Mouse (Mus musculus) thymus, adult 2 months (tissue): ENCODE results near the gene Mon2. TPM values are rescaled to one million over a fixed set of nuclear protein-coding genes. Genes with fewer than 3 reads are reported as not detected.

Experiments
- DNase-seq: peaks from one replicate; pipeline ENCODE4 v3.0.0; 2021
- H3K27ac ChIP-seq: fragments of 200-500 bp; 2 replicates; pipeline ENCODE4 v1.5.1; 2012; ENCODE audit warnings: low read length, control low read depth; ENCODE audit not compliant: control insufficient read depth, insufficient read depth
- H3K27me3 ChIP-seq: fragments of 200-500 bp; 2 replicates; pipeline ENCODE4 v1.6.1; 2012; ENCODE audit warnings: mild to moderate bottlenecking, low read length, moderate library complexity, mixed read lengths; ENCODE audit not compliant: control insufficient read depth, insufficient read depth
- H3K36me3 ChIP-seq: fragments of 200-500 bp; 2 replicates; pipeline ENCODE4 v1.6.1; 2012; ENCODE audit warnings: mild to moderate bottlenecking, low read length, moderate library complexity; ENCODE audit not compliant: control insufficient read depth, insufficient read depth
- H3K4me1 ChIP-seq: fragments of 200-500 bp; replicated peaks from 2 replicates; pipeline ENCODE4 v1.6.1; 2012; ENCODE audit warnings: low read length; ENCODE audit not compliant: control insufficient read depth, insufficient read depth
- H3K4me3 ChIP-seq: fragments of 200-500 bp; 2 replicates; pipeline ENCODE4 v1.5.1; 2012; ENCODE audit warnings: mild to moderate bottlenecking, low read length, control low read depth, moderate library complexity; ENCODE audit not compliant: control insufficient read depth, insufficient read depth
- CTCF ChIP-seq: fragments of 200-500 bp; IDR thresholded peaks from 2 replicates; pipeline ENCODE4 v1.5.1; 2012; ENCODE audit warnings: mild to moderate bottlenecking, control low read depth, low read length, moderate library complexity, borderline replicate concordance; ENCODE audit not compliant: control insufficient read depth, poor library complexity, insufficient read depth; ENCODE audit errors: extremely low read depth
- POLR2A ChIP-seq: fragments of 200-500 bp; IDR thresholded peaks from 2 replicates; pipeline ENCODE4 v1.6.1; 2012; ENCODE audit warnings: mild to moderate bottlenecking, low read length, control low read depth, moderate library complexity; ENCODE audit not compliant: control insufficient read depth, poor library complexity, insufficient read depth; ENCODE audit errors: extremely low read depth
- WGBS: fragments of 180-500 bp; shearing (Covaris S2); methylation state at CpG from one replicate; pipeline ENCODE4 v1.1.7; 2018; 5-methylcytosine and 5-hydroxymethylcytosine counted together
- polyA plus RNA-seq: library from polyadenylated mRNA; depleted of rRNA; stranded (reverse); fragments of >200 nt; gene quantifications from 2 replicates; pipeline ENCODE4 v1.2.3, GENCODE M21; 2012

The Mon2 gene
- polyA plus RNA-seq, 1 experiment, result 74.1 TPM

- H3K4me3 ChIP-seq, result no peak overlapping the region
- no peak for DNase-seq
- H3K4me1 ChIP-seq, result no peaks in the 10 kb centered on the region
- no peak overlapping the region for H3K27ac ChIP-seq
- no peaks in the 10 kb centered on the region for H3K27me3 ChIP-seq
- peaks cover 29% of the 10 kb centered on the region for H3K36me3 ChIP-seq
- 96% methylated on average over 11 of the region's 11 CpGs for WGBS
- no peak for TF ChIP-seq POLR2A
- no peak for TF ChIP-seq CTCF
These were observed 34.2 kb upstream of the Mon2 start for GRCm38 (mm10) chr10:123110548-123110947.

GRCm38 (mm10) chr10:123108527-123108926 is 32.2 kb upstream of the Mon2 start:
- H3K27me3 ChIP-seq, result no peaks in the 10 kb centered on the region
- no peaks in the 10 kb centered on the region for H3K4me1 ChIP-seq
- H3K36me3 ChIP-seq, result peaks cover 17% of the 10 kb centered on the region
- TF ChIP-seq POLR2A, result no peak
- no peak for TF ChIP-seq CTCF
- no peak overlapping the region for H3K4me3 ChIP-seq
- WGBS, result 80% methylated on average over 1 of the region's 1 CpGs
- no peak overlapping the region for H3K27ac ChIP-seq
- no peak for DNase-seq

- no peak for TF ChIP-seq POLR2A
- no peak for TF ChIP-seq CTCF
- Histone ChIP-seq H3K27me3 (no peaks in the 10 kb centered on the region), H3K4me3 (no peak overlapping the region), H3K36me3 (peaks cover 13% of the 10 kb centered on the region), H3K27ac (no peak overlapping the region), H3K4me1 (no peaks in the 10 kb centered on the region)
- WGBS, result 95% methylated on average over 5 of the region's 5 CpGs
- DNase-seq, result no peak
These were observed 31.8 kb upstream of the Mon2 start for GRCm38 (mm10) chr10:123108121-123108520.

- no peak overlapping the region for H3K27ac ChIP-seq
- H3K4me1 ChIP-seq, result no peaks in the 10 kb centered on the region
- no peak for DNase-seq
- no peaks in the 10 kb centered on the region for H3K27me3 ChIP-seq
- no peaks in the 10 kb centered on the region for H3K36me3 ChIP-seq
- no peak overlapping the region for H3K4me3 ChIP-seq
- WGBS, result 4% methylated on average over 1 of the region's 1 CpGs
- TF ChIP-seq CTCF (no peak), POLR2A (no peak)
These were observed 25.0 kb upstream of the Mon2 start for GRCm38 (mm10) chr10:123101303-123101702.

GRCm38 (mm10) chr10:123100584-123100983 is 24.3 kb upstream of the Mon2 start:
- Histone ChIP-seq H3K4me1 (no peaks in the 10 kb centered on the region), H3K27ac (no peak overlapping the region), H3K27me3 (no peaks in the 10 kb centered on the region), H3K36me3 (no peaks in the 10 kb centered on the region), H3K4me3 (no peak overlapping the region)
- 67% methylated on average over 2 of the region's 2 CpGs for WGBS
- no peak for DNase-seq
- TF ChIP-seq CTCF (no peak), POLR2A (no peak)

- no peak for DNase-seq
- H3K27me3 ChIP-seq, result no peaks in the 10 kb centered on the region
- no peaks in the 10 kb centered on the region for H3K4me1 ChIP-seq
- WGBS, result 96% methylated on average over 7 of the region's 7 CpGs
- H3K36me3 ChIP-seq, result no peaks in the 10 kb centered on the region
- no peak overlapping the region for H3K27ac ChIP-seq
- H3K4me3 ChIP-seq, result no peak overlapping the region
- TF ChIP-seq CTCF (no peak), POLR2A (no peak)
These were observed 18.2 kb upstream of the Mon2 start for GRCm38 (mm10) chr10:123094504-123094903.

GRCm38 (mm10) chr10:123092577-123092976 is 16.3 kb upstream of the Mon2 start:
- WGBS, result 52% methylated on average over 3 of the region's 3 CpGs
- no peak overlapping the region for H3K27ac ChIP-seq
- H3K36me3 ChIP-seq, result no peaks in the 10 kb centered on the region
- no peak overlapping the region for H3K4me3 ChIP-seq
- no peaks in the 10 kb centered on the region for H3K27me3 ChIP-seq
- no peaks in the 10 kb centered on the region for H3K4me1 ChIP-seq
- TF ChIP-seq CTCF (no peak), POLR2A (no peak)
- DNase-seq, result no peak
